Mouse (Mus musculus) small intestine, adult 2 months (tissue): Measurements from ENCODE around the gene Mafk.

Experiments used
- CTCF ChIP-seq: fragments of 200-500 bp; IDR thresholded peaks from 2 replicates; pipeline ENCODE4 v1.5.1; 2012; ENCODE audit warnings: low read depth, mild to moderate bottlenecking, control low read depth, inconsistent platforms, low read length, moderate library complexity, mixed read lengths; ENCODE audit not compliant: insufficient replicate concordance, insufficient read length; ENCODE audit errors: extremely low read depth
- POLR2A ChIP-seq: fragments of 200-500 bp; IDR thresholded peaks from 2 replicates; pipeline ENCODE4 v1.6.1; 2012; ENCODE audit warnings: low read depth, mild to moderate bottlenecking, control low read depth, inconsistent platforms, low read length, moderate library complexity

DNA sequence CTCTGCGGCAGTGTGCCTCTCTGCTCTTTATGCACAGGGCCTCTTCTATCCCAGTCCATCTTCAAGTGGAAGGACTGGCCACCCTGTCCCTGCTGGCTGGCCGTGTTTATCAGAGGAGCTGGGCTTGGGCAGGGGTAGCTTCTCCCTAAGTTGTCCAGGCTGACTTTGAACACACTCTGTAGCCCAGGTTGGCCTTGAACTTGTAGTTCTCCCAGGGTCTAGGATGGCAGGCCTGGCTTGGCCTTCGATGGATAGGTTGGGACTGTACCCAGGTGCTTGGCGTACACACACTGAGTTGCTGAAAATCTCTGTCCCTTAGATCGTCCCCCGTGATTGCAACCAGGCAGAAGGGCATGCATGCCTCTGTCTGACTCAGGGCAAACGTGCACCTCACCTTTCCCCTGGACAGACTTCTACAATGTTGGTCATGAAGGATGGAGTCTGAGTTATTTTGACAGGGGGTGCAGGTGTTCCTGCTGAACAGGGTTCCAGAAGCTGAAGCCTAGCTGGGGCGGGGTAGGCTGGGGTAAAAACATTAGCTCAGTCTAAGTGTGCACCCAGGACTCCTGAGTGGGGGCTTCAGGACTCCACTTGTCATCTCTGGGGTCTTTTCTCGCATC lies 4.8 kb downstream of the Mafk start:
- TF ChIP-seq POLR2A (no peak), CTCF (no peak)
